Mouse (Mus musculus): ENCODE data around the gene Rcor2. TPM values are rescaled to one million over a fixed set of nuclear protein-coding genes. Genes with fewer than 3 reads are reported as not detected.

Rcor2 gene
- polyA plus RNA-seq, 1 experiment from 2014 or later, result 1.3 TPM

GRCm38 (mm10) chr19:7275131-7275789 is 8.1 kb downstream of the Rcor2 start:
- H3K36me3 ChIP-seq (ENCODE audit: insufficient read depth, low read length), result peaks cover 21% of the 10 kb centered on the region
- H3K27me3 ChIP-seq (replicated peaks; ENCODE audit: insufficient read depth, low read length), result no peaks in the 10 kb centered on the region
- H3K4me2 ChIP-seq (replicated peaks; ENCODE audit: low read depth, low read length), result no peak overlapping the region
- no peaks in the 10 kb centered on the region for H3K4me1 ChIP-seq (ENCODE audit: insufficient read depth, low read depth, low read length)
- H3K9me3 ChIP-seq (ENCODE audit: low read length), result no peaks in the 10 kb centered on the region
- WGBS, result 31% methylated on average over 7 of the region's 7 CpGs
- DNase-seq (ENCODE audit: low spot score) (no peak), ATAC-seq (0 out of 2 replicates have a peak, but pooled peaks have one; percentile 23)
- H3K4me3 ChIP-seq (ENCODE audit: low read depth, low read length), result no peak overlapping the region
- TF ChIP-seq EP300 (IDR thresholded peaks at IDR 0.05) (no peak), CTCF (IDR thresholded peaks at IDR 0.05) (no peak)
- H3K9ac ChIP-seq (replicated peaks; ENCODE audit: low read depth), result no peak overlapping the region
- no peak overlapping the region for H3K27ac ChIP-seq (ENCODE audit: low read length)

GRCm38 (mm10) chr19:7276053-7276659 is 9.0 kb downstream of the Rcor2 start:
- DNase-seq (ENCODE audit: low spot score), result no peak
- WGBS, result 53% methylated on average over 7 of the region's 7 CpGs

GRCm38 (mm10) chr19:7276796-7277195 is 9.7 kb downstream of the Rcor2 start:
- no peaks in the 10 kb centered on the region for H3K27me3 ChIP-seq (replicated peaks; ENCODE audit: insufficient read depth, low read length)
- no peak for TF ChIP-seq EP300 (IDR thresholded peaks at IDR 0.05)
- no peak for TF ChIP-seq CTCF (IDR thresholded peaks at IDR 0.05)
- ATAC-seq, result no peak

More at GRCm38 (mm10) chr19:7276053-7276659, 9.0 kb downstream of the Rcor2 start:
- ATAC-seq, result no peak
- no peaks in the 10 kb centered on the region for H3K4me1 ChIP-seq (ENCODE audit: insufficient read depth, low read depth, low read length)
- no peaks in the 10 kb centered on the region for H3K9me3 ChIP-seq (ENCODE audit: low read length)
- peaks cover 29% of the 10 kb centered on the region for H3K36me3 ChIP-seq (ENCODE audit: insufficient read depth, low read length)
- H3K27ac ChIP-seq (ENCODE audit: low read length), result no peak overlapping the region
- no peak overlapping the region for H3K4me3 ChIP-seq (ENCODE audit: low read depth, low read length)
- TF ChIP-seq EP300 (IDR thresholded peaks at IDR 0.05), result no peak
- H3K9ac ChIP-seq (replicated peaks; ENCODE audit: low read depth), result no peak overlapping the region
- H3K4me2 ChIP-seq (replicated peaks; ENCODE audit: low read depth, low read length), result no peak overlapping the region
- H3K27me3 ChIP-seq (replicated peaks; ENCODE audit: insufficient read depth, low read length), result no peaks in the 10 kb centered on the region

GRCm38 (mm10) chr19:7278200-7278906 is 11.2 kb downstream of the Rcor2 start:
- Histone ChIP-seq H3K27me3 (replicated peaks; ENCODE audit: insufficient read depth, low read length) (no peaks in the 10 kb centered on the region), H3K4me2 (replicated peaks; ENCODE audit: low read depth, low read length) (no peak overlapping the region), H3K9me3 (ENCODE audit: low read length) (no peaks in the 10 kb centered on the region), H3K4me1 (ENCODE audit: insufficient read depth, low read depth, low read length) (no peaks in the 10 kb centered on the region), H3K4me3 (ENCODE audit: low read depth, low read length) (no peak overlapping the region), H3K27ac (ENCODE audit: low read length) (no peak overlapping the region), H3K36me3 (ENCODE audit: insufficient read depth, low read length) (peaks cover 48% of the 10 kb centered on the region), H3K9ac (replicated peaks; ENCODE audit: low read depth) (no peak overlapping the region)
- ATAC-seq (no peak), DNase-seq (ENCODE audit: low spot score) (no peak)
- WGBS, result 86% methylated on average over 6 of the region's 6 CpGs
- TF ChIP-seq CTCF (IDR thresholded peaks at IDR 0.05) (no peak), EP300 (IDR thresholded peaks at IDR 0.05) (no peak)

More at GRCm38 (mm10) chr19:7276796-7277195, 9.7 kb downstream of the Rcor2 start:
- H3K36me3 ChIP-seq (ENCODE audit: insufficient read depth, low read length), result peaks cover 34% of the 10 kb centered on the region
- no peak overlapping the region for H3K27ac ChIP-seq (ENCODE audit: low read length)
- H3K9me3 ChIP-seq (ENCODE audit: low read length), result no peaks in the 10 kb centered on the region
- 76% methylated on average over 7 of the region's 7 CpGs for WGBS
- no peak overlapping the region for H3K4me2 ChIP-seq (replicated peaks; ENCODE audit: low read depth, low read length)
- no peak overlapping the region for H3K4me3 ChIP-seq (ENCODE audit: low read depth, low read length)
- no peaks in the 10 kb centered on the region for H3K4me1 ChIP-seq (ENCODE audit: insufficient read depth, low read depth, low read length)
- H3K9ac ChIP-seq (replicated peaks; ENCODE audit: low read depth), result no peak overlapping the region
- no peak for DNase-seq (ENCODE audit: low spot score)

GRCm38 (mm10) chr19:7279114-7279513 is 12.0 kb downstream of the Rcor2 start:
- TF ChIP-seq CTCF (IDR thresholded peaks at IDR 0.05), result peak; percentile 79
- no peak for TF ChIP-seq EP300 (IDR thresholded peaks at IDR 0.05)
- Histone ChIP-seq H3K4me1 (ENCODE audit: insufficient read depth, low read depth, low read length) (no peaks in the 10 kb centered on the region), H3K9ac (replicated peaks; ENCODE audit: low read depth) (no peak overlapping the region), H3K9me3 (ENCODE audit: low read length) (no peaks in the 10 kb centered on the region), H3K27me3 (replicated peaks; ENCODE audit: insufficient read depth, low read length) (no peaks in the 10 kb centered on the region), H3K4me3 (ENCODE audit: low read depth, low read length) (no peak overlapping the region), H3K4me2 (replicated peaks; ENCODE audit: low read depth, low read length) (no peak overlapping the region), H3K27ac (ENCODE audit: low read length) (no peak overlapping the region), H3K36me3 (ENCODE audit: insufficient read depth, low read length) (peaks cover 55% of the 10 kb centered on the region)
- DNase-seq (ENCODE audit: low spot score) (peak; percentile 73), ATAC-seq (peak; percentile 61)
- 31% methylated on average over 6 of the region's 6 CpGs for WGBS

- H3K9ac ChIP-seq (replicated peaks; ENCODE audit: low read depth), result no peak overlapping the region
- WGBS, result 81% methylated on average over 18 of the region's 18 CpGs
- TF ChIP-seq EP300 (IDR thresholded peaks at IDR 0.05) (no peak), CTCF (IDR thresholded peaks at IDR 0.05) (no peak)
- no peak overlapping the region for H3K4me2 ChIP-seq (replicated peaks; ENCODE audit: low read depth, low read length)
- no peaks in the 10 kb centered on the region for H3K9me3 ChIP-seq (ENCODE audit: low read length)
- no peak overlapping the region for H3K4me3 ChIP-seq (ENCODE audit: low read depth, low read length)
- peaks cover 68% of the 10 kb centered on the region for H3K36me3 ChIP-seq (ENCODE audit: insufficient read depth, low read length)
- no peaks in the 10 kb centered on the region for H3K27me3 ChIP-seq (replicated peaks; ENCODE audit: insufficient read depth, low read length)
- no peak for DNase-seq (ENCODE audit: low spot score)
- H3K27ac ChIP-seq (ENCODE audit: low read length), result no peak overlapping the region
- no peaks in the 10 kb centered on the region for H3K4me1 ChIP-seq (ENCODE audit: insufficient read depth, low read depth, low read length)
- no peak for ATAC-seq
Measured at GRCm38 (mm10) chr19:7280557-7281330, 13.6 kb downstream of the Rcor2 start.

Data from lung, postnatal 0 days (tissue).